Mouse (Mus musculus) heart, embryonic 15.5 days (tissue): ENCODE measurements around the gene Sertm1. TPM values are rescaled to one million over a fixed set of nuclear protein-coding genes. Genes with fewer than 3 reads are reported as not detected.

Experiments
- ATAC-seq: fragments of 200-750 bp; cut with Nextera tagmentation; replicated peaks from 2 replicates; pipeline ENCODE4 v1.8.0; 2017; ENCODE audit warnings: low read depth, moderate TSS enrichment; ENCODE audit not compliant: insufficient number of reproducible peaks, insufficient read depth, low FRiP score
- H3K27ac ChIP-seq: fragments of 300-500 bp; sonication (generic); 2 replicates; pipeline ENCODE4 v1.5.1; 2015; ENCODE audit warnings: mild to moderate bottlenecking, inconsistent platforms
- H3K27me3 ChIP-seq: fragments of 300-500 bp; sonication (generic); 2 replicates; pipeline ENCODE4 v1.6.1; 2015; ENCODE audit warnings: inconsistent platforms
- H3K36me3 ChIP-seq: fragments of 300-500 bp; sonication (generic); 2 replicates; pipeline ENCODE4 v1.6.1; 2015; ENCODE audit warnings: mild to moderate bottlenecking, inconsistent platforms
- H3K4me1 ChIP-seq: fragments of 300-500 bp; sonication (generic); replicated peaks from 2 replicates; pipeline ENCODE4 v1.6.1; 2015; ENCODE audit warnings: inconsistent platforms
- H3K4me2 ChIP-seq: fragments of 300-500 bp; sonication (generic); 2 replicates; pipeline ENCODE4 v1.6.1; 2015; ENCODE audit warnings: inconsistent platforms, mild to moderate bottlenecking, moderate library complexity
- H3K4me3 ChIP-seq: fragments of 300-500 bp; sonication (generic); 2 replicates; pipeline ENCODE4 v1.5.1; 2015; ENCODE audit warnings: mild to moderate bottlenecking, inconsistent platforms
- H3K9ac ChIP-seq: fragments of 300-500 bp; sonication (generic); 2 replicates; pipeline ENCODE4 v1.6.1; 2015; ENCODE audit warnings: mild to moderate bottlenecking, inconsistent platforms
- H3K9me3 ChIP-seq: fragments of 300-500 bp; sonication (generic); replicated peaks from 2 replicates; pipeline ENCODE4 v1.6.1; 2016; ENCODE audit warnings: inconsistent platforms
- WGBS: fragments of 180-500 bp; shearing (Covaris S2); methylation state at CpG from one replicate; pipeline ENCODE4 v1.1.7; 2015; ENCODE audit warnings: mixed read lengths; 5-methylcytosine and 5-hydroxymethylcytosine counted together
- polyA plus RNA-seq: library from polyadenylated mRNA; unstranded; fragments of >200 nt; fragmentation: Nextera tagmentation; extraction: Ambion mirVana; gene quantifications from 2 replicates; pipeline ENCODE4 v1.2.1, GENCODE M21; 2015

Sertm1 gene
- polyA plus RNA-seq, 1 experiment from 2014 or later: 0.10 TPM

GRCm38 (mm10) chr3:54886501-54886900 is 29.2 kb downstream of the Sertm1 start:
- Histone ChIP-seq H3K9me3 (no peaks in the 10 kb centered on the region), H3K9ac (no peak overlapping the region), H3K4me3 (no peak overlapping the region), H3K27ac (no peak overlapping the region), H3K4me2 (no peak overlapping the region), H3K36me3 (no peaks in the 10 kb centered on the region), H3K4me1 (no peaks in the 10 kb centered on the region), H3K27me3 (no peaks in the 10 kb centered on the region)
- 80% methylated on average over 2 of the region's 2 CpGs for WGBS
- ATAC-seq: no peak

Other genes with a start within 250 kb of the Sertm1 start
- 58.3 and 60.7 TPM in 2 replicates for gene Supt20, start 223.1 kb downstream of the Sertm1 start, polyA plus RNA-seq
- gene Gm21958, start 201.5 kb downstream of the Sertm1 start, polyA plus RNA-seq: 0.26 TPM in 1 of 2 replicates, not detected in the other
- gene Exosc8, start 180.5 kb downstream of the Sertm1 start, polyA plus RNA-seq: 61.5 and 73.6 TPM in 2 replicates
- 32.9 and 34.5 TPM in 2 replicates for gene Alg5, start 180.3 kb downstream of the Sertm1 start, polyA plus RNA-seq
- 0.63 and 0.86 TPM in 2 replicates for gene Smad9, start 160.3 kb downstream of the Sertm1 start, polyA plus RNA-seq
- 25.0 and 28.0 TPM in 2 replicates for gene Rfxap, start 108.1 kb downstream of the Sertm1 start, polyA plus RNA-seq
- 1.2 and 1.4 TPM in 2 replicates for gene Ccna1, start 139.6 kb upstream of the Sertm1 start, polyA plus RNA-seq
- gene Spg20, start 196.2 kb upstream of the Sertm1 start, polyA plus RNA-seq: 29.3 and 32.7 TPM in 2 replicates
- 0.10 TPM in 1 of 2 replicates, not detected in the other for gene Ccdc169, start 221.5 kb upstream of the Sertm1 start, polyA plus RNA-seq